Mouse (Mus musculus) embryonic facial prominence, embryonic 14.5 days (tissue): Measurements from ENCODE around the gene Map4k1. TPM values are rescaled to one million over a fixed set of nuclear protein-coding genes. Genes with fewer than 3 reads are reported as not detected.
A peak's percentile ranks its signal among the peaks of the same experiment; 100 is the strongest.

ENCODE experiments used
- ATAC-seq: fragments of 200-750 bp; cut with Nextera tagmentation; 2 replicates; pipeline ENCODE4 v1.8.0; 2017; ENCODE audit warnings: low read depth, moderate number of reproducible peaks, moderate TSS enrichment
- DNase-seq: peaks from one replicate; pipeline ENCODE4 v3.0.0-alpha.2; 2015; ENCODE audit warnings: low spot score
- H3K27ac ChIP-seq: fragments of 300-500 bp; sonication (generic); replicated peaks from 2 replicates; pipeline ENCODE4 v1.5.1; 2014; ENCODE audit warnings: low read depth, mild to moderate bottlenecking, low read length, moderate library complexity
- H3K27me3 ChIP-seq: fragments of 300-500 bp; sonication (generic); replicated peaks from 2 replicates; pipeline ENCODE4 v1.6.1; 2014; ENCODE audit warnings: low read length; ENCODE audit not compliant: control insufficient read depth, insufficient read depth
- H3K36me3 ChIP-seq: fragments of 300-500 bp; sonication (generic); 2 replicates; pipeline ENCODE4 v1.6.1; 2014; ENCODE audit warnings: low read length, mixed read lengths; ENCODE audit not compliant: control insufficient read depth, insufficient read depth
- H3K4me1 ChIP-seq: fragments of 300-500 bp; sonication (generic); 2 replicates; pipeline ENCODE4 v1.6.1; 2014; ENCODE audit warnings: antibody characterized with exemption, low read length; ENCODE audit not compliant: control insufficient read depth, insufficient read depth
- H3K4me2 ChIP-seq: fragments of 300-500 bp; sonication (generic); 2 replicates; pipeline ENCODE4 v1.6.1; 2014; ENCODE audit warnings: low read depth, mild to moderate bottlenecking, low read length, moderate library complexity, mixed read lengths
- H3K4me3 ChIP-seq: fragments of 300-500 bp; sonication (generic); 2 replicates; pipeline ENCODE4 v1.5.1; 2014; ENCODE audit warnings: low read depth, mild to moderate bottlenecking, low read length
- H3K9ac ChIP-seq: fragments of 300-500 bp; sonication (generic); 2 replicates; pipeline ENCODE4 v1.6.1; 2014; ENCODE audit warnings: low read depth, mild to moderate bottlenecking, low read length, moderate library complexity, mixed read lengths
- H3K9me3 ChIP-seq: fragments of 300-500 bp; sonication (generic); 2 replicates; pipeline ENCODE4 v1.6.1; 2016; ENCODE audit warnings: low read length; ENCODE audit not compliant: control insufficient read depth
- WGBS: fragments of 180-500 bp; shearing (Covaris S2); extraction: QIAGEN DNeasy Blood & Tissue Kit; methylation state at CpG from one replicate; pipeline ENCODE4 v1.1.7; 2014; 5-methylcytosine and 5-hydroxymethylcytosine counted together
- polyA plus RNA-seq: library from polyadenylated mRNA; unstranded; fragments of >200 nt; fragmentation: Nextera tagmentation; extraction: Ambion mirVana; gene quantifications from 2 replicates; pipeline ENCODE4 v1.2.1, GENCODE M21; 2014

Map4k1 gene
- polyA plus RNA-seq, 1 experiment from 2014 or later, result 7.2 TPM

DNA sequence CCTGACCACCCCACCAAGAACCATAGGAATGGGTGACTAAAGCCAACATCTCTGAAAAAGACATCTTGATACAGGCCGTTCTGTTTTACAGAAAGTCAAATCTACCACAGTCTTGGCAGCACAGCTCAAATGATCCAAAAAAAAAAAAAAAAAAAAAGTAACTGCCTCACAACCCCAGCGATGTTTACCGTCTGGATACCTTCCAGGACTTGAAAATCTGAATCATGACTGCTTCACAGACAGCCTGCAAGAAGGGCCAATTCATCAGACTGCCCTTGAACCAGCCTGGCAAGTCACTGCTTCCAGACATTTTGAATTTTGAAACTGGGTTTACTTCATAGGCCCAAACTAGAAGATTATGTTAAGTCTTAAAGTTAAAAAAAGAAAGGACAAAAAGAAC, 29.1 kb upstream of the Map4k1 start:
- Histone ChIP-seq H3K9me3 (no peaks in the 10 kb centered on the region), H3K4me1 (peaks cover 75% of the 10 kb centered on the region), H3K27ac (peak overlapping the region; percentile 87), H3K4me2 (0 out of 2 replicates have a peak overlapping the region, but pooled peaks have one; percentile 10), H3K4me3 (no peak overlapping the region), H3K36me3 (peaks cover 18% of the 10 kb centered on the region), H3K9ac (0 out of 2 replicates have a peak overlapping the region, but pooled peaks have one; percentile 35), H3K27me3 (no peaks in the 10 kb centered on the region)
- ATAC-seq, result peak; percentile 45; the same call in 1 of the 2 replicates
- DNase-seq, result peak; percentile 93
- 19% methylated on average over 3 of the region's 3 CpGs for WGBS

DNA sequence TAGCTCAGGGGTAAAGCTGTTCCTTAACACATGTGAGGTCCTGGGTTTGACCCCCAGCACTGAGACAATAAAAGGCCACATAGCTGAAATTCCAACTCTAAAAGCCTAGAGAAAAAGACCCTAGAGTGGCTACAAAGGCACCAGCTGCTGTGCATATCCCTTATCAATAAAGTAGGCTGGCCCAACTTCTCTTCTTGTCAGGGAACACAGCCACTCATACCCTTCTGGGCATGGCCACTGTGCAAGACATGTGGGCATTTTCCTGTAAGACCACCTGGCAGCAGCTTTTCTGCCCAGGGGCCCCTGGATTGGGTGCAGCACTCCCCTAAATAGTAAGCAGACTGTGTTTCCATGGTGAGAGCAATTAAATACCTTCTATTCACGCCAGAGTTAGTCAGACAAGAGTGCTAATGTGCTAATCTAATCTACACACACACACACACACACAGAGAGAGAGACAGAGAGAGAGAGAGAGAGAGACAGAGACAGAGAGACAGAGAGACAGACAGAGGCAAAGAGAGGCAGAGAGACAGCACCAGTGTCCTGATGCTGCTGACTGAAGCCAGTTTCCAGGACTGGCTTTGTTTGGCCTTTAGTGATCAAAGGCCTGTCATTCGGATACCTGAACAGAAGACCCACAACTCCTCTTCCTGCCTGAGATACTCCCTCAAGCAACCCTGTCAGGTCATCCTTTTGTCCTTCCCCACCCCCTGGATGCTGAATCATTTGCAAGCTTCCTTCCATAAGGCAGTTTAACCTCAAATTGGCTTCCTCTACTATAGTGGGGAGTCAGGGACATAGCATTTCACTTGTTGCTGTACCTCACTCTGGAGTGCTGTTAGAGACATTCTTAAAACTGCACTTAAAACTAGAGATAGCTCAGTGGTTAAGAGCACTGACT, 28.1 kb upstream of the Map4k1 start:
- ATAC-seq, result no peak
- Histone ChIP-seq H3K4me2 (0 out of 2 replicates have a peak overlapping the region, but pooled peaks have one; percentile 10), H3K4me1 (peaks cover 78% of the 10 kb centered on the region), H3K9me3 (no peaks in the 10 kb centered on the region), H3K36me3 (peaks cover 23% of the 10 kb centered on the region), H3K27ac (peak overlapping the region; percentile 87), H3K27me3 (no peaks in the 10 kb centered on the region), H3K9ac (peak overlapping the region; percentile 35; the same call in 1 of the 2 replicates), H3K4me3 (no peak overlapping the region)
- peak; percentile 55 for DNase-seq
- WGBS, result 6% methylated on average over 2 of the region's 2 CpGs

DNA sequence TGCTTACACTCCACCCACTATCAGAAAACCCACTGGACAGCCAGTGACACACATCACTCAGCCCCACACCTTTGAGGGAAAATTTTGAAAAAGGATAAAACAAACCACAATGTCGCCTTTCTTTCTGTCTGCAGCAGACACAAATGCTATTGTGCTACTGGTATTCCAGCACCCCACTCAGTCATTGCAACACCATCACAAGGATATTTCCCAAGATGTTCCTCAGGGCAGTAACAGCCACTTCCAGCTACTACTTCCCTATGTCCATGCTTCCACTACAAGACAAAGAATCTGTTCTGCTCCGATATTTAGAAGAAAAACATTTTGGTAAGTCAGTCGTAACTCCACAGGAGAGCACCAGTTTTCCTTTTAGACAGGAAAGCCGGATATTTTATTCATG, 27.1 kb upstream of the Map4k1 start:
- H3K4me2 ChIP-seq, result no peak overlapping the region
- H3K9me3 ChIP-seq, result no peaks in the 10 kb centered on the region
- H3K27ac ChIP-seq, result peak overlapping the region; percentile 67
- no peak overlapping the region for H3K4me3 ChIP-seq
- ATAC-seq, result no peak
- no peak for DNase-seq
- peaks cover 19% of the 10 kb centered on the region for H3K36me3 ChIP-seq
- H3K9ac ChIP-seq, result no peak overlapping the region
- WGBS, result 74% methylated on average over 4 of the region's 4 CpGs
- H3K4me1 ChIP-seq, result peaks cover 78% of the 10 kb centered on the region
- no peaks in the 10 kb centered on the region for H3K27me3 ChIP-seq

DNA sequence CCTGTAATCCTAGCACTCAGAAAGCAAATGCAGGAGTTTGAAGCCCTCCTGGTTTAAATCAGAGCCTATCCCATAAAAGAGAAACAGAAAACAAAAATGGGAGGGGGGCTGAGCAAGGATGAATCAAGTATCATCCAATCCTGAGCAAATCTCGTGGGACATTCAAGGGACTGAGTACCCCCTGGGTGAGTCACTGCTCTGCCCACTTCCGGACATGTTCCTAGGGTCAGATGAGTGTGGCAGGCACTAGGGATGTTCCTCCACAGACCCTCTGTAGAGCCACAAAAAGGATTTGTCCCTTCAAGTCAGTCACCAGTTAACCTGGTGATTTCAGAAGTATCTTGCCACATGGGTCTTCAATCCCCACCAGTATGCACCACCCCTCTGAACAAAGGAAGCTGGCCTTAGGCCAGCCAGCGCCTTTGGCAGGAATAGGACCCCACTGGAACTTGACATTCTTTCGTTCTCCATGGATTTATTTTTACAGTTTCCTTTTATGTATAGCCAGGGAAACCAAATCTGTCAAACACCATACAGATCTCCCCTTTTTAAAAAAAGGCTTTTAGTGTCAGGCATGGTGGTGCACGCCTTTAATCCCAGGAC, 26.5 kb upstream of the Map4k1 start:
- WGBS, result 34% methylated on average over 5 of the region's 5 CpGs
- DNase-seq (peak; percentile 72), ATAC-seq (peak; percentile 51)
- Histone ChIP-seq H3K27ac (peak overlapping the region; percentile 67), H3K36me3 (peaks cover 14% of the 10 kb centered on the region; the same call in 1 of the 2 replicates), H3K4me3 (no peak overlapping the region), H3K4me2 (no peak overlapping the region; the same call in 1 of the 2 replicates), H3K9me3 (no peaks in the 10 kb centered on the region), H3K9ac (peak overlapping the region; percentile 34; the same call in 1 of the 2 replicates), H3K27me3 (no peaks in the 10 kb centered on the region), H3K4me1 (peaks cover 81% of the 10 kb centered on the region)

DNA sequence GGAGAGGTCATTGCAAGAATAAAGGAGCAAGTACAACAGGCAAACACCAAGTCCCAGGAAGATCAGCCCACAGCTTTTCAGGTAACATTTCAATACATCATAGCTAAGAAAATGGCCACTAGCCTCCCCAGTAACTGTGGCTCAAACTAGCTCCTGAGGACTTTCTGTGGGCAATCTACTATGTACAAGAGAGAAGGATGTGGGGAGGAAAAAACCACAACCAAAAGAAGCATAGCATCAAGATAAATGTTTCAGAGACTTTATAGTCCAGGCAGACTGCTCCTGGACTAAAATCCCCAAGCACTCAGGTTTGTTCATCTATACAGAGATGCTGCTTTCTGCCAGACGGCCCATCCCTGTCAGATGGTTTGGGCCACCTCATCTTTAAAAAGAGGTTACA, 25.6 kb upstream of the Map4k1 start:
- no peaks in the 10 kb centered on the region for H3K9me3 ChIP-seq
- H3K4me1 ChIP-seq, result peaks cover 78% of the 10 kb centered on the region
- no peaks in the 10 kb centered on the region for H3K27me3 ChIP-seq
- WGBS, result 83% methylated on average over 1 of the region's 1 CpGs
- no peak overlapping the region for H3K4me2 ChIP-seq
- ATAC-seq (no peak), DNase-seq (no peak)
- H3K36me3 ChIP-seq, result peaks cover 11% of the 10 kb centered on the region; the same call in 1 of the 2 replicates
- peak overlapping the region; percentile 67; the same call in 1 of the 2 replicates for H3K27ac ChIP-seq
- H3K4me3 ChIP-seq, result no peak overlapping the region
- no peak overlapping the region for H3K9ac ChIP-seq

DNA sequence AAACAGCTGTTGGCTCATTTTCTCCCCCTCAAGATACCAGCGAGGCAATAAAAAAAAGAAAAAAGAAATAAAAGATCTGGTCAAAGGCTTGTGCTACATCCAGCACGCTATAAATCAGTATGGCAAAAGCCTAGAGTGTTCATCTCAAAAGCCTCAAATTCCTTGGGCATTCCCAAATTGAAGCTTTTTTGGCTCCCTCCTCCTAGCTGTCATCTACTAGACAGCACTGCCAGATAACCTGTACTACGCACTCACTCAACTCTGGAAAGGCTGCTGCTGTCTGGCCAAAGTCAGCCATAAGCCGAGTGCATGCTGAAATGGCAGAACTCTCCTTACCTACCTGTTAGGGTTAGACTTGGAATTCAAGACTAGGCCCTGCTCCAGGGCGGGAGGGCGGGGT, 24.6 kb upstream of the Map4k1 start:
- Histone ChIP-seq H3K9ac (no peak overlapping the region), H3K4me1 (peaks cover 68% of the 10 kb centered on the region), H3K4me3 (no peak overlapping the region), H3K27ac (no peak overlapping the region; the same call in 1 of the 2 replicates), H3K4me2 (no peak overlapping the region; the same call in 1 of the 2 replicates), H3K36me3 (peaks cover 11% of the 10 kb centered on the region; the same call in 1 of the 2 replicates), H3K9me3 (no peaks in the 10 kb centered on the region), H3K27me3 (no peaks in the 10 kb centered on the region)
- no peak for DNase-seq
- 72% methylated on average over 6 of the region's 6 CpGs for WGBS
- ATAC-seq, result no peak

DNA sequence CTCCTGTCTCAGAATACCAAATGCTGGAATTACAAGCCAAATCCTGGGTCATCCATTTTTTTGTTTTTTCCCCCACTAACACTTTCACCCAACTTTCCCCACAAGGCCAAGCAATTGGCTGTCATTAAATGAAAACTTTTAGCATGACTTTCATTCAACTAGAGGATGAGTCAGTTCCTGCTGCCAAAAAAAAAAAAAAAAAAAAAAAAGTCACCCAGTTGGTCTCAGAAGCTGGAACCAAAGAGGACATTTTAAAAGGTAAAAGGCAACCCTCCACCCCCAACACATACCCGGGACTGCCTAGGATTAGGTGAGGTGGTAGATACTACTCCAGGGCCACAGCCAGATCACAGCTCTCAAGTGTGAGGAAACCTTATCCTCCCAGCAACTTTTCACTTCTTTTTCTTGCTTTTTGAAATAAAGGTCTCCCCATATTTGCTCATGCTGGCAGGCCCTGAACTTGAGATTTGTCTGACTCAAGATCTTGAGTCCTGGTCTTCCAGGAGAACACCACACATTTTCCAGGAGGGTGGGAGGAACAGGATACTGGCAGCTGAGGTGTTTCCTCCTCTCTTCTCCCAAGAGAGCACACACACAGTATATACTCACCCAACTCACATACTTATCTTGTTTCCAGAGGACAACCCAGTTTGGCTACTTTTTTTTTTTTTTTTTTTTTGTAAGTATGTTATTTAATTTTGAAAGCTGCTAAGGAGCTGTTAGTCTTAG, 23.7 kb upstream of the Map4k1 start:
- H3K4me1 ChIP-seq, result peaks cover 59% of the 10 kb centered on the region
- ATAC-seq (no peak), DNase-seq (no peak)
- no peaks in the 10 kb centered on the region for H3K27me3 ChIP-seq
- peak overlapping the region; percentile 33; the same call in 1 of the 2 replicates for H3K27ac ChIP-seq
- H3K4me3 ChIP-seq, result no peak overlapping the region
- H3K9ac ChIP-seq, result 0 out of 2 replicates have a peak overlapping the region, but pooled peaks have one; percentile 2
- 0 out of 2 replicates have a peak overlapping the region, but pooled peaks have one; percentile 93 for H3K4me2 ChIP-seq
- H3K9me3 ChIP-seq, result no peaks in the 10 kb centered on the region
- H3K36me3 ChIP-seq, result peaks cover 11% of the 10 kb centered on the region; the same call in 1 of the 2 replicates
- 59% methylated on average over 1 of the region's 1 CpGs for WGBS

DNA sequence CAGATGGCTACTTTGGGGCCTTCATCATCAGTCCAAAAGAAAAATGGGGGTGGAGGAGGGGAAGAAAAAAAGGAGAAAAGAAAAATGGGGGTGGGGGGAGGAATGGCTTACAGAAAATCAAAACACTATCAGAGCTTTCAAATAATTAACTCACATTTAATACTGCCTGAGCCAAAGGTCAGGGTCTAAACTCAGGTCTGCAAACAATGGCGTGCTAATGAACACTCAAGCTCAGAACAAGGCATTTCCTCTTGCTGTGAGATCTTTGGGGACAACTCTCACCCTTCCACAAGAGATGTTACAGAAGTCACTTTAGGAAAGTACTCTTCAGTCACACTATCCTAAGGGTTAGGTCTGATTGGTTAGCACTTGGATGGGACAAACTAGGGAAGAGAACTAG, 23.1 kb upstream of the Map4k1 start:
- H3K4me1 ChIP-seq, result peaks cover 53% of the 10 kb centered on the region

More for the DNA sequence above, 23.1 kb upstream of the Map4k1 start:
- Histone ChIP-seq H3K27me3 (no peaks in the 10 kb centered on the region), H3K9ac (0 out of 2 replicates have a peak overlapping the region, but pooled peaks have one; percentile 2), H3K36me3 (peaks cover 11% of the 10 kb centered on the region; the same call in 1 of the 2 replicates), H3K4me3 (no peak overlapping the region), H3K27ac (no peak overlapping the region), H3K4me2 (peak overlapping the region; percentile 93; the same call in 1 of the 2 replicates), H3K9me3 (no peaks in the 10 kb centered on the region)
- ATAC-seq, result no peak
- WGBS, result 48% methylated on average over 1 of the region's 1 CpGs
- DNase-seq, result no peak
